Mouse (Mus musculus) forebrain, embryonic 14.5 days (tissue): ENCODE data around the gene Ccdc183. TPM values are rescaled to one million over a fixed set of nuclear protein-coding genes. Genes with fewer than 3 reads are reported as not detected.

ENCODE experiments used
- ATAC-seq: fragments of 200-750 bp; cut with Nextera tagmentation; 2 replicates; pipeline ENCODE4 v1.8.0; 2017; ENCODE audit warnings: mild to moderate bottlenecking, moderate library complexity
- DNase-seq: peaks from one replicate; pipeline ENCODE4 v3.0.0-alpha.2; 2015; ENCODE audit warnings: low spot score
- H3K27ac ChIP-seq: fragments of 300-500 bp; sonication (generic); 2 replicates; pipeline ENCODE4 v1.5.1; 2014; ENCODE audit warnings: low read depth, mild to moderate bottlenecking, control low read depth, low read length, moderate library complexity
- H3K27me3 ChIP-seq: fragments of 300-500 bp; sonication (generic); replicated peaks from 2 replicates; pipeline ENCODE4 v1.6.1; 2014; ENCODE audit warnings: low read length, control low read depth, mixed read lengths; ENCODE audit not compliant: control insufficient read depth, insufficient read depth
- H3K36me3 ChIP-seq: fragments of 300-500 bp; sonication (generic); 2 replicates; pipeline ENCODE4 v1.6.1; 2014; ENCODE audit warnings: low read length, control low read depth; ENCODE audit not compliant: control insufficient read depth, insufficient read depth
- H3K4me1 ChIP-seq: fragments of 300-500 bp; sonication (generic); 2 replicates; pipeline ENCODE4 v1.6.1; 2014; ENCODE audit warnings: antibody characterized with exemption, low read length, control low read depth; ENCODE audit not compliant: control insufficient read depth, insufficient read depth
- H3K4me2 ChIP-seq: fragments of 300-500 bp; sonication (generic); 2 replicates; pipeline ENCODE4 v1.6.1; 2014; ENCODE audit warnings: mild to moderate bottlenecking, control low read depth, low read length
- H3K4me3 ChIP-seq: fragments of 300-500 bp; sonication (generic); 2 replicates; pipeline ENCODE4 v1.5.1; 2014; ENCODE audit warnings: low read depth, low read length, control low read depth
- H3K9ac ChIP-seq: fragments of 300-500 bp; sonication (generic); 2 replicates; pipeline ENCODE4 v1.6.1; 2014; ENCODE audit warnings: mild to moderate bottlenecking, low read length, control low read depth, moderate library complexity
- H3K9me3 ChIP-seq: fragments of 300-500 bp; sonication (generic); replicated peaks from 2 replicates; pipeline ENCODE4 v1.6.1; 2016; ENCODE audit warnings: low read length, control low read depth, mixed read lengths; ENCODE audit not compliant: control insufficient read depth
- WGBS: fragments of 180-500 bp; shearing (Covaris S2); extraction: QIAGEN DNeasy Blood & Tissue Kit; methylation state at CpG from one replicate; pipeline ENCODE4 v1.1.7; 2014; 5-methylcytosine and 5-hydroxymethylcytosine counted together
- polyA plus RNA-seq: library from polyadenylated mRNA; unstranded; fragments of >200 nt; fragmentation: Nextera tagmentation; extraction: Ambion mirVana; gene quantifications from 2 replicates; pipeline ENCODE4 v1.2.1, GENCODE M21; 2014

The Ccdc183 gene
- polyA plus RNA-seq, 1 experiment from 2014 or later, result 0.18 TPM

DNA sequence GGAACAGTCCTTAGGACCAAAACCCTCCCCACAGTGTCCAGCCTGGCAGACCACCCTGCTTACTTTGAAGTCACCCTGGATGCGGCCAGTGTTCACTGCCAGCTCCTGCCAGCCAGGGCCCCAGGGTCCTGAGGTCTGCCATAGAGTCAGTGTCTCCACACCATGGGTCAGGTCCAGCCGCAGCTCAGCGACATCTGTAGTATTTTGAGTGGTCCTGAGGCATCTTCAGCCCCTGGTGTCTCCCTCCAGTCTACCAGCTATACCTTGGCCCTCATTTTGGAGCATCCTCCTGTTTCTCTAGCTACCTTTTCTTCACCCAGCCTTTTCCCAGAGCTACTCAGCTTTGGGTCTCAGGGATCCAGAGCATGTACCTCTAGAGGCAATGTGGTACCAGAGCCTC, 48.2 kb downstream of the Ccdc183 start:
- no peak for DNase-seq
- H3K9ac ChIP-seq, result no peak overlapping the region
- no peak for ATAC-seq
- no peak overlapping the region for H3K4me3 ChIP-seq
- peaks cover 7% of the 10 kb centered on the region for H3K4me1 ChIP-seq
- no peaks in the 10 kb centered on the region for H3K9me3 ChIP-seq
- H3K36me3 ChIP-seq, result peaks cover 57% of the 10 kb centered on the region
- no peaks in the 10 kb centered on the region for H3K27me3 ChIP-seq
- no peak overlapping the region for H3K27ac ChIP-seq
- WGBS, result 83% methylated on average over 3 of the region's 3 CpGs
- H3K4me2 ChIP-seq, result no peak overlapping the region

DNA sequence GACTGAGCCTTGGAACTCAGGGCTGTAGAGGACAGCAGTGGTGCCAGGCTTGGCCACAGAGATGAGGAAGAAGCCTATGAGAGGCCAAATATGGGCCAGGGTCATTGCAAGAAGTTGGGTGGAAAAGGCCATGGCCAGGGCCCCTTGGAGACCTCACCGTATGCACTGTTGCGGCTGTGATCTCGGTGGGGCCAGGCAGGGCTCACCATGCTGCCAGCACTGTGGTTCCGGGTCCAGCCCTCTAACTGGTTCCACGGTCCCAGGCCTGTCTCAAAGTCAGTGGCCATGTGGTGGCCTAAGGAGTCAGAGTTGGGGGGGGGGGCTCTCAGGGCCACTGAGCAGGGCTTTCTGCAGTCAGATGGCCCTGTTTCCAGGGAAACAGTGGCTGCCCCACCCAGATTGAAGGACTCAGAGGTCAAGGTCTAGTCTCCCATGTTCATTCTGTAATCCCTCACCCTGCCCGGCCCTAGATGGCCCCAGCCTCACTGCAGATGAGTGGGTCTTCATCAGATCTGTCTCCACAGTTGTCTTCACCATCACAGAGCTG, 48.9 kb downstream of the Ccdc183 start:
- H3K27me3 ChIP-seq, result no peaks in the 10 kb centered on the region
- no peak overlapping the region for H3K4me2 ChIP-seq
- H3K9me3 ChIP-seq, result no peaks in the 10 kb centered on the region
- H3K4me1 ChIP-seq, result peaks cover 1% of the 10 kb centered on the region
- H3K27ac ChIP-seq, result no peak overlapping the region
- WGBS, result 93% methylated on average over 6 of the region's 6 CpGs
- ATAC-seq (no peak), DNase-seq (no peak)
- H3K9ac ChIP-seq, result no peak overlapping the region
- H3K36me3 ChIP-seq, result peaks cover 65% of the 10 kb centered on the region
- no peak overlapping the region for H3K4me3 ChIP-seq

DNA sequence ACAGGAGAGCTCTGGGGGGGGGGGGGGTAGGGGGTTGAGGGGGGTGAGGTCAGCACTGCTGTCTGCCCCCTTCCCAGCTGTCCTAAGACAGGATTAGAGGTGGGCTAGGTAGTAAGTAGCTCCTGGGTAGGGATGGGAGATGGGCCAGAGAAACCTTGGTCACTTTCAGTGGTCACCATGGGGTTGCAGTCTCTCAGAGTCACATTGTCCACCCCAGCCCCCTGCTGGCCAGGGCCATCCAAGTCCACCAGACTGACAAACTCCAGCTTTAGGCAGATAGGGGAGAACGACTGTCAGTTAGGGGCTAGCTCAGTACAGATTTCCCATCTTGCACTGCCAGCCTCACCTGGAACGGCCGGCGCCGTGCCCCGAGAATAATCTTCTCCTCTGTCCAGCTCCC, 50.9 kb downstream of the Ccdc183 start:
- DNase-seq, result no peak
- no peak for ATAC-seq

DNA sequence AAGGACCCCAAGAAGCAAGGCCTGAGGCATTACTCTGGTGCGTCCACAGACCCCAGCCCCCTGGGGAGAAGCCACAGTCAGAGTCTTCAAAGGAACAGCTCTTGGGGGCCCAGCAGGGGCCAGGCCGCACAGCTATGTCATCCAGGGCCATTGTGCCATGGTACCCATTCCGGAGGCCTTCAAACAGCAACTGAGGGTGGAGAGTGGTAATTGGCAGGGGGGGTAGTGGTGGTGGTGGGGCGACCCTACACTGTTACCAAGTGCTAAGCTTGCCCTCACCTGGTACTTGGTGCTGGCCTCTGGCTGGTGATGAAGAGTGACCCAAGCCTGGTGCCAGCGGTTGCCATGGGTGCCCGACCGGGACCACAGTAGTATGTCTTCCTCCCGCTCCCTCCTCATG, 51.7 kb downstream of the Ccdc183 start:
- ATAC-seq (no peak), DNase-seq (no peak)
- Histone ChIP-seq H3K4me2 (no peak overlapping the region), H3K4me3 (no peak overlapping the region), H3K36me3 (peaks cover 86% of the 10 kb centered on the region), H3K9me3 (no peaks in the 10 kb centered on the region), H3K27ac (no peak overlapping the region), H3K27me3 (no peaks in the 10 kb centered on the region), H3K4me1 (no peaks in the 10 kb centered on the region), H3K9ac (no peak overlapping the region)
- WGBS, result 89% methylated on average over 8 of the region's 8 CpGs

More for the DNA sequence above, 50.9 kb downstream of the Ccdc183 start:
- H3K9ac ChIP-seq, result no peak overlapping the region
- no peaks in the 10 kb centered on the region for H3K4me1 ChIP-seq
- H3K9me3 ChIP-seq, result no peaks in the 10 kb centered on the region
- 83% methylated on average over 6 of the region's 6 CpGs for WGBS
- H3K36me3 ChIP-seq, result peaks cover 83% of the 10 kb centered on the region
- H3K4me2 ChIP-seq, result no peak overlapping the region
- no peak overlapping the region for H3K4me3 ChIP-seq
- H3K27ac ChIP-seq, result no peak overlapping the region
- no peaks in the 10 kb centered on the region for H3K27me3 ChIP-seq

DNA sequence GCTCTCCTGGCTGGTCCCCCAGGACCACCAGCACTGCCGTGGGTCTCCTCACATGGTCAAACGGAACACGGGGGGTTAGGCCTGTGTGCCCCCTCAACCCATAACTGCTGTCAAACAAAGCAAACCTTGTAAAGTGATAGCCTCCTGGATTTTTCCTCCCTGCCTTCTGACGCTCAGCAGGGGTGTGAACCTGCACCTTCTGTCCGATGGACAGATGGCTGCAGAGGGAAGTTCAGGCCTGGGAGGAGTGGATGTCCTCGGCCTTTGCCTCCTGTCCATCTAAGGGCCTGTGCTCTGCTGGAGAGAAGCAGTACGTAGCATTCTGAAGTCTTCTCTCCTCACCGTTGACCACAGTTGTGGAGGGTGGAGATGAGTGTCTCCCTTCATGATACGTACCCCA, 55.5 kb downstream of the Ccdc183 start:
- H3K4me3 ChIP-seq, result no peak overlapping the region
- H3K9ac ChIP-seq, result no peak overlapping the region
- H3K36me3 ChIP-seq, result peaks cover 60% of the 10 kb centered on the region
- H3K9me3 ChIP-seq, result no peaks in the 10 kb centered on the region
- peaks cover 10% of the 10 kb centered on the region for H3K4me1 ChIP-seq
- no peaks in the 10 kb centered on the region for H3K27me3 ChIP-seq
- ATAC-seq, result no peak
- H3K4me2 ChIP-seq, result no peak overlapping the region
- DNase-seq, result no peak
- H3K27ac ChIP-seq, result no peak overlapping the region
- WGBS, result 88% methylated on average over 9 of the region's 9 CpGs

DNA sequence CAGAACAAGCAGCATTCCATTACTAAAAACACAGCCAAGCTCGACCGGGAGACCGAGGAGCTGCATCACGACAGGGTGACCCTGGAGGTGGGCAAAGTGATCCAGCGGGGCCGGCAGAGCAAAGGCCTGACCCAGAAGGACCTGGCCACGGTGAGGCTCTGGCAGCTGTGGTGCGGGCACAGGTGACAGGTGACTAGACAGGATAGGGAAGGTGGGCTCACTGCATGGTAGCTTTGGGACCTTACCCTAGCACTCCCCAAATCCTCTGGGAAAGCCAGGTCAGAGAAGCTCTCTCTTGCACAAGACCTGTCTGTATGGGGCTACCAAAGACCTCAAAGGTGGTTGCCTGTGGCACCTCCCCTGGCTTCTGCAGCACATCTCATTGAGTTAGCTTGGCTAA, 56.9 kb downstream of the Ccdc183 start:
- no peak for DNase-seq
- peaks cover 53% of the 10 kb centered on the region for H3K36me3 ChIP-seq
- 93% methylated on average over 8 of the region's 8 CpGs for WGBS

DNA sequence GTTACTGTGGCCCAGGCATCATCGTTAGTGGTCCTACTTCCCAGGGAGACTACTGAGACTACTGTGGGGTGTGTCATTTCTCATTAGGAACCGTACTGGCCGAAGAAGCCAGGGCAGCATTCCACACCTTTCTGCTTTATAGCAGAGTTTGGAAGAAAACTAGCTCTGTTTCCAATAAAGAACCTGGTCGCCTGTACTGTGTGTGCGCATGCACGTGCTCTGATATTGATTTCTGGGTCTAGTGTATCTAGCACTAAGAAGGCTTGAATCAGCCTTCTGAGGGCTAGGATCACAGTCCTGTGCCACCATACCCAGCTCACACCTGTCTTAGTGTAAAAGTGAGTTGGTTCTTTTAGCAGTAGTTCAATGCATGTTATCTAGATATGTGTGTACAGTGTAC, 58.7 kb downstream of the Ccdc183 start:
- Histone ChIP-seq H3K4me1 (peaks cover 17% of the 10 kb centered on the region), H3K9ac (peak overlapping the region; percentile 97), H3K27me3 (no peaks in the 10 kb centered on the region), H3K4me2 (peak overlapping the region; percentile 86), H3K9me3 (no peaks in the 10 kb centered on the region), H3K36me3 (peaks cover 35% of the 10 kb centered on the region), H3K4me3 (peak overlapping the region; percentile 89), H3K27ac (no peak overlapping the region)
- 59% methylated on average over 6 of the region's 6 CpGs for WGBS
- DNase-seq (no peak), ATAC-seq (no peak)

More for the DNA sequence above, 56.9 kb downstream of the Ccdc183 start:
- no peaks in the 10 kb centered on the region for H3K27me3 ChIP-seq
- no peak for ATAC-seq
- H3K27ac ChIP-seq, result no peak overlapping the region
- H3K4me3 ChIP-seq, result no peak overlapping the region
- no peak overlapping the region for H3K4me2 ChIP-seq
- H3K4me1 ChIP-seq, result peaks cover 17% of the 10 kb centered on the region
- no peaks in the 10 kb centered on the region for H3K9me3 ChIP-seq
- H3K9ac ChIP-seq, result no peak overlapping the region

Other genes with a start within 250 kb of the Ccdc183 start
- gene Sapcd2, start 245.4 kb downstream of the Ccdc183 start, polyA plus RNA-seq, result 27.8 and 28.9 TPM in 2 replicates
- gene Entpd2, start 221.8 kb downstream of the Ccdc183 start, polyA plus RNA-seq, result 1.9 and 2.5 TPM in 2 replicates
- 263 and 331 TPM in 2 replicates for gene Npdc1, start 218.3 kb downstream of the Ccdc183 start, polyA plus RNA-seq
- 0.21 TPM in 1 of 2 replicates, not detected in the other for gene Fut7, start 194.4 kb downstream of the Ccdc183 start, polyA plus RNA-seq
- gene Abca2, start 189.0 kb downstream of the Ccdc183 start, polyA plus RNA-seq, result 6.7 and 11.9 TPM in 2 replicates
- gene Clic3, start 160.8 kb downstream of the Ccdc183 start, polyA plus RNA-seq, result 1.1 and 2.2 TPM in 2 replicates
- 93.2 and 101 TPM in 2 replicates for gene Paxx, start 156.6 kb downstream of the Ccdc183 start, polyA plus RNA-seq
- gene Ptgds, start 147.6 kb downstream of the Ccdc183 start, polyA plus RNA-seq, result 170 and 301 TPM in 2 replicates
- gene Lcn12, start 123.8 kb downstream of the Ccdc183 start, polyA plus RNA-seq, result not detected in 2 replicates
- 77.9 and 102 TPM in 2 replicates for gene Fbxw5, start 116.9 kb downstream of the Ccdc183 start, polyA plus RNA-seq
- 4.0 and 4.1 TPM in 2 replicates for gene C8g, start 116.0 kb downstream of the Ccdc183 start, polyA plus RNA-seq
- 26.7 and 29.4 TPM in 2 replicates for gene Traf2, start 70.7 kb downstream of the Ccdc183 start, polyA plus RNA-seq
- 369 and 370 TPM in 2 replicates for gene Edf1, start 59.8 kb downstream of the Ccdc183 start, polyA plus RNA-seq
- 0.84 and 2.2 TPM in 2 replicates for gene Mamdc4, start 42.8 kb downstream of the Ccdc183 start, polyA plus RNA-seq
- gene Phpt1, start 42.5 kb downstream of the Ccdc183 start, polyA plus RNA-seq, result 168 and 216 TPM in 2 replicates
- 2.2 and 4.2 TPM in 2 replicates for gene Ajm1, start 35.9 kb downstream of the Ccdc183 start, polyA plus RNA-seq
- gene Rabl6, start 9.2 kb downstream of the Ccdc183 start, polyA plus RNA-seq, result 47.9 and 55.0 TPM in 2 replicates
- 27.9 and 32.8 TPM in 2 replicates for gene Tmem141, start 4.3 kb upstream of the Ccdc183 start, polyA plus RNA-seq
- 2.0 and 3.7 TPM in 2 replicates for gene Fcna, start 10.4 kb upstream of the Ccdc183 start, polyA plus RNA-seq
- gene Lcn8, start 35.4 kb upstream of the Ccdc183 start, polyA plus RNA-seq, result not detected in 2 replicates
- gene Lcn5, start 40.3 kb upstream of the Ccdc183 start, polyA plus RNA-seq, result not detected in 2 replicates
- gene Lcn6, start 59.1 kb upstream of the Ccdc183 start, polyA plus RNA-seq, result not detected in 2 replicates
- gene Lcn10, start 65.0 kb upstream of the Ccdc183 start, polyA plus RNA-seq, result not detected in 2 replicates
- not detected in 2 replicates for gene Obp2a, start 82.4 kb upstream of the Ccdc183 start, polyA plus RNA-seq
- 86.4 and 108 TPM in 2 replicates for gene Bmyc, start 89.1 kb upstream of the Ccdc183 start, polyA plus RNA-seq
- gene Obp2b, start 119.3 kb upstream of the Ccdc183 start, polyA plus RNA-seq, result not detected in 2 replicates
- gene Lcn3, start 147.9 kb upstream of the Ccdc183 start, polyA plus RNA-seq, result not detected in 2 replicates
- gene Lcn11, start 159.3 kb upstream of the Ccdc183 start, polyA plus RNA-seq, result not detected in 2 replicates
- gene Gm13539, start 164.6 kb upstream of the Ccdc183 start, polyA plus RNA-seq, result not detected in 2 replicates
- not detected in 2 replicates for gene Glt6d1, start 198.2 kb upstream of the Ccdc183 start, polyA plus RNA-seq
- not detected in 2 replicates for gene Lcn9, start 205.5 kb upstream of the Ccdc183 start, polyA plus RNA-seq
- gene Sohlh1, start 229.6 kb upstream of the Ccdc183 start, polyA plus RNA-seq, result not detected in 2 replicates
- gene Kcnt1, start 246.1 kb upstream of the Ccdc183 start, polyA plus RNA-seq, result 3.3 and 5.3 TPM in 2 replicates